Mouse (Mus musculus): ENCODE measurements at regions not wholly inside any gene's neighbourhood (a gene's known extent, or its start where the extent isn't known, plus 50 kb on each side); places are given as distances from the start of the nearest gene placed in this dataset.

GRCm38 (mm10) chr1:153986632-153987031 is 86.6 kb upstream of the Teddm2 start:
- no peaks in the 10 kb centered on the region for H3K36me3 ChIP-seq (ENCODE audit: control insufficient read depth, insufficient read depth, low read length)
- 0 out of 2 replicates have a peak, but pooled peaks cover 3% of the 10 kb centered on the region for H3K4me1 ChIP-seq (ENCODE audit: control insufficient read depth, insufficient read depth, low read length)
- H3K27me3 ChIP-seq (replicated peaks; ENCODE audit: control insufficient read depth, insufficient read depth, low read length) = no peaks in the 10 kb centered on the region
- DNase-seq = no peak
- H3K4me3 ChIP-seq (ENCODE audit: insufficient read depth, low read depth, low read length) = no peak overlapping the region
- no peak overlapping the region for H3K27ac ChIP-seq (ENCODE audit: insufficient read depth, low read depth, low read length)
- TF ChIP-seq POLR2A (IDR thresholded peaks at IDR 0.05; ENCODE audit: low read depth, low read length) (no peak), CTCF (conservative IDR thresholded peaks at IDR 0.05; ENCODE audit: insufficient read depth, insufficient read length, low read depth, low read length) (no peak)
- WGBS = 67% methylated on average over 6 of the region's 6 CpGs

GRCm38 (mm10) chr1:153988297-153988696 is 88.3 kb upstream of the Teddm2 start:
- H3K4me1 ChIP-seq (ENCODE audit: control insufficient read depth, insufficient read depth, low read length) = 0 out of 2 replicates have a peak, but pooled peaks cover 3% of the 10 kb centered on the region
- TF ChIP-seq CTCF (conservative IDR thresholded peaks at IDR 0.05; ENCODE audit: insufficient read depth, insufficient read length, low read depth, low read length) = no peak
- no peak for TF ChIP-seq POLR2A (IDR thresholded peaks at IDR 0.05; ENCODE audit: low read depth, low read length)
- no peaks in the 10 kb centered on the region for H3K27me3 ChIP-seq (replicated peaks; ENCODE audit: control insufficient read depth, insufficient read depth, low read length)
- WGBS = 42% methylated on average over 2 of the region's 2 CpGs
- peak; percentile 4 for DNase-seq
- no peaks in the 10 kb centered on the region for H3K36me3 ChIP-seq (ENCODE audit: control insufficient read depth, insufficient read depth, low read length)
- H3K4me3 ChIP-seq (ENCODE audit: insufficient read depth, low read depth, low read length) = no peak overlapping the region
- no peak overlapping the region for H3K27ac ChIP-seq (ENCODE audit: insufficient read depth, low read depth, low read length)

- WGBS = 90% methylated on average over 11 of the region's 11 CpGs
- H3K27me3 ChIP-seq (replicated peaks; ENCODE audit: control insufficient read depth, insufficient read depth, low read length) = no peaks in the 10 kb centered on the region
- no peak overlapping the region for H3K4me3 ChIP-seq (ENCODE audit: insufficient read depth, low read depth, low read length)
- 0 out of 2 replicates have a peak, but pooled peaks cover 3% of the 10 kb centered on the region for H3K4me1 ChIP-seq (ENCODE audit: control insufficient read depth, insufficient read depth, low read length)
- no peak overlapping the region for H3K27ac ChIP-seq (ENCODE audit: insufficient read depth, low read depth, low read length)
- DNase-seq = no peak
- no peak for TF ChIP-seq POLR2A (IDR thresholded peaks at IDR 0.05; ENCODE audit: low read depth, low read length)
- TF ChIP-seq CTCF (conservative IDR thresholded peaks at IDR 0.05; ENCODE audit: insufficient read depth, insufficient read length, low read depth, low read length) = no peak
- H3K36me3 ChIP-seq (ENCODE audit: control insufficient read depth, insufficient read depth, low read length) = no peaks in the 10 kb centered on the region
These were observed 90.8 kb upstream of the Teddm2 start for GRCm38 (mm10) chr1:153990651-153991435.

- no peak overlapping the region for H3K4me3 ChIP-seq (ENCODE audit: insufficient read depth, low read depth, low read length)
- DNase-seq = peak; percentile 56
- H3K27ac ChIP-seq (ENCODE audit: insufficient read depth, low read depth, low read length) = no peak overlapping the region
- 57% methylated on average over 3 of the region's 3 CpGs for WGBS
- TF ChIP-seq CTCF (conservative IDR thresholded peaks at IDR 0.05; ENCODE audit: insufficient read depth, insufficient read length, low read depth, low read length) (no peak), POLR2A (IDR thresholded peaks at IDR 0.05; ENCODE audit: low read depth, low read length) (no peak)
- no peaks in the 10 kb centered on the region for H3K36me3 ChIP-seq (ENCODE audit: control insufficient read depth, insufficient read depth, low read length)
- 0 out of 2 replicates have a peak, but pooled peaks cover 3% of the 10 kb centered on the region for H3K4me1 ChIP-seq (ENCODE audit: control insufficient read depth, insufficient read depth, low read length)
- H3K27me3 ChIP-seq (replicated peaks; ENCODE audit: control insufficient read depth, insufficient read depth, low read length) = no peaks in the 10 kb centered on the region
These were observed 92.4 kb upstream of the Teddm2 start for GRCm38 (mm10) chr1:153992466-153992865.

GRCm38 (mm10) chr1:153994871-153995270 is 94.8 kb upstream of the Teddm2 start:
- Histone ChIP-seq H3K27ac (ENCODE audit: insufficient read depth, low read depth, low read length) (no peak overlapping the region), H3K4me3 (ENCODE audit: insufficient read depth, low read depth, low read length) (no peak overlapping the region)
- no peak for DNase-seq

GRCm38 (mm10) chr1:153997201-153998181 is 97.5 kb upstream of the Teddm2 start:
- Histone ChIP-seq H3K27ac (ENCODE audit: insufficient read depth, low read depth, low read length) (no peak overlapping the region), H3K36me3 (ENCODE audit: control insufficient read depth, insufficient read depth, low read length) (no peaks in the 10 kb centered on the region), H3K4me1 (ENCODE audit: control insufficient read depth, insufficient read depth, low read length) (no peaks in the 10 kb centered on the region), H3K27me3 (replicated peaks; ENCODE audit: control insufficient read depth, insufficient read depth, low read length) (no peaks in the 10 kb centered on the region), H3K4me3 (ENCODE audit: insufficient read depth, low read depth, low read length) (no peak overlapping the region)
- WGBS = 61% methylated on average over 15 of the region's 15 CpGs
- DNase-seq = no peak
- TF ChIP-seq POLR2A (IDR thresholded peaks at IDR 0.05; ENCODE audit: low read depth, low read length) (no peak), CTCF (conservative IDR thresholded peaks at IDR 0.05; ENCODE audit: insufficient read depth, insufficient read length, low read depth, low read length) (no peak)

More at GRCm38 (mm10) chr1:153994871-153995270, 94.8 kb upstream of the Teddm2 start:
- Histone ChIP-seq H3K4me1 (ENCODE audit: control insufficient read depth, insufficient read depth, low read length) (no peaks in the 10 kb centered on the region), H3K27me3 (replicated peaks; ENCODE audit: control insufficient read depth, insufficient read depth, low read length) (no peaks in the 10 kb centered on the region), H3K36me3 (ENCODE audit: control insufficient read depth, insufficient read depth, low read length) (no peaks in the 10 kb centered on the region)
- no peak for TF ChIP-seq POLR2A (IDR thresholded peaks at IDR 0.05; ENCODE audit: low read depth, low read length)
- no peak for TF ChIP-seq CTCF (conservative IDR thresholded peaks at IDR 0.05; ENCODE audit: insufficient read depth, insufficient read length, low read depth, low read length)
- 97% methylated on average over 4 of the region's 4 CpGs for WGBS
